Mouse (Mus musculus) neural tube, embryonic 14.5 days (tissue): Measurements from ENCODE around the gene Ghr. TPM values are rescaled to one million over a fixed set of nuclear protein-coding genes. Genes with fewer than 3 reads are reported as not detected.

Experiments used
- ATAC-seq: fragments of 200-750 bp; cut with Nextera tagmentation; 2 replicates; pipeline ENCODE4 v1.8.0; 2017; ENCODE audit warnings: low read depth, mild to moderate bottlenecking, moderate TSS enrichment, moderate library complexity
- H3K27ac ChIP-seq: fragments of 300-500 bp; sonication (generic); 2 replicates; pipeline ENCODE4 v1.5.1; 2014; ENCODE audit warnings: low read depth, mild to moderate bottlenecking, control low read depth, low read length, moderate library complexity, mixed read lengths
- H3K27me3 ChIP-seq: fragments of 300-500 bp; sonication (generic); 2 replicates; pipeline ENCODE4 v1.6.1; 2014; ENCODE audit warnings: low read length; ENCODE audit not compliant: control insufficient read depth, insufficient read depth
- H3K36me3 ChIP-seq: fragments of 300-500 bp; sonication (generic); 2 replicates; pipeline ENCODE4 v1.6.1; 2014; ENCODE audit warnings: low read length, mixed read lengths; ENCODE audit not compliant: control insufficient read depth, insufficient read depth
- H3K4me1 ChIP-seq: fragments of 300-500 bp; sonication (generic); 2 replicates; pipeline ENCODE4 v1.6.1; 2014; ENCODE audit warnings: low read length; ENCODE audit not compliant: control insufficient read depth, insufficient read depth
- H3K4me2 ChIP-seq: fragments of 300-500 bp; sonication (generic); 2 replicates; pipeline ENCODE4 v1.6.1; 2014; ENCODE audit warnings: mild to moderate bottlenecking, low read depth, low read length, control low read depth
- H3K4me3 ChIP-seq: fragments of 300-500 bp; sonication (generic); 2 replicates; pipeline ENCODE4 v1.5.1; 2014; ENCODE audit warnings: low read depth, low read length, control low read depth, mixed read lengths
- H3K9ac ChIP-seq: fragments of 300-500 bp; sonication (generic); replicated peaks from 2 replicates; pipeline ENCODE4 v1.6.1; 2014; ENCODE audit warnings: low read depth, mild to moderate bottlenecking, control low read depth, low read length, mixed read lengths
- H3K9me3 ChIP-seq: fragments of 300-500 bp; sonication (generic); 2 replicates; pipeline ENCODE4 v1.6.1; 2016; ENCODE audit warnings: low read length; ENCODE audit not compliant: control insufficient read depth
- WGBS: fragments of 180-500 bp; shearing (Covaris S2); extraction: QIAGEN DNeasy Blood & Tissue Kit; methylation state at CpG from one replicate; pipeline ENCODE4 v1.1.7; 2014; 5-methylcytosine and 5-hydroxymethylcytosine counted together
- polyA plus RNA-seq: library from polyadenylated mRNA; unstranded; fragments of >200 nt; fragmentation: Nextera tagmentation; extraction: Ambion mirVana; gene quantifications from 2 replicates; pipeline ENCODE4 v1.2.1, GENCODE M21; 2014

Ghr gene
- polyA plus RNA-seq, 1 experiment from 2014 or later, result 9.8 TPM

DNA sequence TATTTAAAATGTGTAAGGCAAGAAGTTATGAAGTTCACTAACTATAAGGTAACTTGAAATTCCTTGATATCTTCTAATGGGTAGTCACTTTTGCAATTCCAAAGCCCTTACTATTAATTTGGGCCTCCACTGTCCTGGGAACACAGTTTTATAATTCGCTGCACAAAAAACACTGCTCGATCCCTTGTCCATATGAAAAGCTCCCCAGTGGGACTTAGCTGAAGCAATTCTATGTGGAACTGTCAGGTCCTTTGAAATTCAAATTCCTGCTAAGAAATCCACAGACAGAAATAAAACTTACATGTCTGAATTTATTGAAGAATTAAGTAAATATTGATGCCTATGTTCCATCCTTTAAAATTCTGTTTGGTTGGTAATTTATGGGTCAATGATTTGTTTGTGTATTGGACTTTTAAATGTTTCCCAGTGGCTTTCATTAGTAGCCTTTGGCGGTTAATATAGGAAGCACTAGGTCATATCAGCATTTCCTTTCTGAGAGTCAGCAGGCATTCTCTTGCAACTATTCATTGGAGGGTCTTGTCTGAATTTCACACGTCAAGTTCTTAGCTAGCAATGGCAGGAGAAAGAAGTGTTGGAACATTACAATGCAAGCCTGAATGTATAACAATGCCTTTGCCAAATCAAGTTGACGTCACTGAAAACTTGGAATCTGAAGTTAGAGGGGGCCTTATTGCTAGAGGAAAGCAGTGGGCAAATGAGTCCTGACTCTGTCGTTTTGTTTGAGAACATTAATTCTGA, 233.8 kb downstream of the Ghr start:
- Histone ChIP-seq H3K9ac (no peak overlapping the region), H3K27me3 (no peaks in the 10 kb centered on the region), H3K4me2 (no peak overlapping the region), H3K27ac (no peak overlapping the region), H3K4me1 (no peaks in the 10 kb centered on the region), H3K4me3 (no peak overlapping the region), H3K9me3 (no peaks in the 10 kb centered on the region), H3K36me3 (no peaks in the 10 kb centered on the region)
- no peak for ATAC-seq
- 34% methylated on average over 6 of the region's 6 CpGs for WGBS

GRCm38 (mm10) chr15:3346682-3347081, 236.6 kb downstream of the Ghr start:
- Histone ChIP-seq H3K9ac (no peak overlapping the region), H3K4me2 (no peak overlapping the region), H3K27me3 (no peaks in the 10 kb centered on the region), H3K36me3 (no peaks in the 10 kb centered on the region), H3K4me3 (no peak overlapping the region), H3K9me3 (no peaks in the 10 kb centered on the region), H3K4me1 (no peaks in the 10 kb centered on the region), H3K27ac (no peak overlapping the region)
- WGBS, result 80% methylated on average over 3 of the region's 3 CpGs
- ATAC-seq, result no peak

- Histone ChIP-seq H3K9me3 (no peaks in the 10 kb centered on the region), H3K4me3 (no peak overlapping the region), H3K36me3 (no peaks in the 10 kb centered on the region), H3K27me3 (no peaks in the 10 kb centered on the region), H3K4me1 (no peaks in the 10 kb centered on the region), H3K4me2 (no peak overlapping the region), H3K9ac (no peak overlapping the region), H3K27ac (no peak overlapping the region)
- no peak; the same call in 1 of the 2 replicates for ATAC-seq
- 74% methylated on average over 4 of the region's 4 CpGs for WGBS
Observed at GRCm38 (mm10) chr15:3344555-3344954, 238.7 kb downstream of the Ghr start.

- no peaks in the 10 kb centered on the region for H3K9me3 ChIP-seq
- H3K36me3 ChIP-seq, result no peaks in the 10 kb centered on the region
- no peaks in the 10 kb centered on the region for H3K4me1 ChIP-seq
- no peak; the same call in 1 of the 2 replicates for ATAC-seq
- WGBS, result 95% methylated on average over 4 of the region's 4 CpGs
- no peak overlapping the region for H3K9ac ChIP-seq
- H3K27me3 ChIP-seq, result no peaks in the 10 kb centered on the region
- no peak overlapping the region for H3K4me2 ChIP-seq
- no peak overlapping the region for H3K4me3 ChIP-seq
- no peak overlapping the region for H3K27ac ChIP-seq
Observed at GRCm38 (mm10) chr15:3341806-3342582, 241.3 kb downstream of the Ghr start.

- WGBS, result 82% methylated on average over 3 of the region's 3 CpGs
- H3K9ac ChIP-seq, result no peak overlapping the region
- H3K9me3 ChIP-seq, result no peaks in the 10 kb centered on the region
- H3K36me3 ChIP-seq, result no peaks in the 10 kb centered on the region
- no peak overlapping the region for H3K4me3 ChIP-seq
- no peaks in the 10 kb centered on the region for H3K27me3 ChIP-seq
- H3K4me2 ChIP-seq, result no peak overlapping the region
- ATAC-seq, result no peak
- H3K27ac ChIP-seq, result no peak overlapping the region
- no peaks in the 10 kb centered on the region for H3K4me1 ChIP-seq
Observed at GRCm38 (mm10) chr15:3339847-3340246, 243.4 kb downstream of the Ghr start.

DNA sequence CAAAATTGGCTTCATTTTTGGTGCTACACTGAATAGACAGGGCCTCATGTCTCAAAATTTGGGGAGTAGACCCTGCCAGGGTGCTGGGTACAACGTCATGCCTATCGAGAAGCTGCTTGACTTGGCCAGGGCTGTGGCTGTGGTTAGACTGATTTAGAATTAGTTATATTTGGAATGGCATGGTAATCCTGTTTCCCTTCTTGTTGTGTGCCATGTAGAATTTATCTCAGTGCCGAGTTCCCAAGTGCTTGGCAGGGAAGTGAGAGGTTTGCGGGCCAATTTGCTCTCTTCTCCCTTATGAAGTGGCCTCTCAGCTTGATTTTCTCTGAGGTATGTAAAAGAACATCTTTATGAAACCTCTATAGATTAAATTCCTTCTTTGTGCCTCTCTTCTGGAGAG, 250.8 kb downstream of the Ghr start:
- H3K4me3 ChIP-seq, result no peak overlapping the region
- no peak overlapping the region for H3K9ac ChIP-seq
- WGBS, result 96% methylated on average over 4 of the region's 4 CpGs
- no peaks in the 10 kb centered on the region for H3K9me3 ChIP-seq
- no peaks in the 10 kb centered on the region for H3K4me1 ChIP-seq
- H3K36me3 ChIP-seq, result no peaks in the 10 kb centered on the region
- no peak for ATAC-seq
- H3K4me2 ChIP-seq, result no peak overlapping the region
- no peak overlapping the region for H3K27ac ChIP-seq
- no peaks in the 10 kb centered on the region for H3K27me3 ChIP-seq

DNA sequence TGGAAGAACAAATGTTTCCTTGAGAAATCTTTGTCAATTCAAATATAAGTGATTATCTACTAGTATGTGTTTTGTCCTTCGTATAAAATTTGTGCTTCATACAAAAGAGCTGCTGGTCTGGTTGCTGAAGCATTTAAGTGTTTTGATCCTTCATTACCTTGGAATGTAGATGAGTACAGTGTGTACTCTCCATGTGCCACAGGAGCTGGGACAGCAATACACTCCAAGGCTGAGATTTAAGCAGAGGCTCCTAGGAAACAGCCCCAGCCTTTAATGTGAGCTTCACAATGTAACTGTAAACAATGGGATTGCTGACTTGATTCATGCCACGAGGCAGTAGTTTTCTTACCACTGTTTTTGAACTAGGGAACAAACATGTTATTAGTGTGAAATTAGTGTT, 251.5 kb downstream of the Ghr start:
- Histone ChIP-seq H3K27ac (no peak overlapping the region), H3K4me2 (no peak overlapping the region), H3K36me3 (no peaks in the 10 kb centered on the region), H3K27me3 (no peaks in the 10 kb centered on the region), H3K9ac (no peak overlapping the region), H3K4me1 (no peaks in the 10 kb centered on the region), H3K4me3 (no peak overlapping the region), H3K9me3 (no peaks in the 10 kb centered on the region)
- no peak for ATAC-seq
- WGBS, result 71% methylated on average over 2 of the region's 2 CpGs

- Histone ChIP-seq H3K36me3 (no peaks in the 10 kb centered on the region), H3K4me3 (no peak overlapping the region), H3K27me3 (no peaks in the 10 kb centered on the region), H3K9ac (no peak overlapping the region), H3K9me3 (no peaks in the 10 kb centered on the region), H3K4me2 (no peak overlapping the region), H3K4me1 (no peaks in the 10 kb centered on the region), H3K27ac (no peak overlapping the region)
- no peak for ATAC-seq
- WGBS, result 80% methylated on average over 1 of the region's 1 CpGs
Observed at GRCm38 (mm10) chr15:3330291-3330690, 253.0 kb downstream of the Ghr start.

DNA sequence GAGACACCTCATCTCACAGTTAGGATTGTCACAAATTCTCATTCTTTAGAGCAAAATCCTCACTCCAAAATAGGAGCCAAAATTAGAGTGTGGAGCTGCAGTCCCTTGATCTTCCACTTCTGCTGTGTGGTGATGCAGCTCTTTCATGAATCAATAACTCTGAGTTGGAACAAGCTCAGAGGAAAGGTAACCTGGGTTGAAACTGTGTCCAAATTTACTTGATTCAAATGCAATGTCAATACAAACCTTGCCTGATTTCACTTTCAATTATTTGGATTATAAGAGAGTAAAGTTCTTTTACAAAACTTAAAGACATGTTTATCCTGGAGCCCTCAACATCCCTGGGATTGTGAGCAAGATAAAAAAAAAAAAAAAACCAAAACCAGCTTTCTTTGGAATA, 260.3 kb downstream of the Ghr start:
- H3K9ac ChIP-seq, result no peak overlapping the region
- no peak for ATAC-seq

More for the DNA sequence above, 260.3 kb downstream of the Ghr start:
- H3K36me3 ChIP-seq, result no peaks in the 10 kb centered on the region
- H3K4me2 ChIP-seq, result no peak overlapping the region
- no peaks in the 10 kb centered on the region for H3K4me1 ChIP-seq
- no peaks in the 10 kb centered on the region for H3K9me3 ChIP-seq
- H3K4me3 ChIP-seq, result no peak overlapping the region
- no peak overlapping the region for H3K27ac ChIP-seq
- H3K27me3 ChIP-seq, result no peaks in the 10 kb centered on the region
